Mouse (Mus musculus) G1E (cell line): ENCODE results near the gene Gnpnat1.
A peak's percentile ranks its signal among the peaks of the same experiment; 100 is the strongest.

Experiments
- CTCF ChIP-seq: IDR thresholded peaks from 2 replicates; pipeline ENCODE4 v1.5.1; 2012; ENCODE audit warnings: low read depth, low read length, inconsistent platforms, mixed read lengths
- TAL1 ChIP-seq: conservative IDR thresholded peaks from 2 replicates; pipeline ENCODE4 v1.6.1; 2012; ENCODE audit warnings: low read depth, low read length, inconsistent platforms, mixed read lengths

DNA sequence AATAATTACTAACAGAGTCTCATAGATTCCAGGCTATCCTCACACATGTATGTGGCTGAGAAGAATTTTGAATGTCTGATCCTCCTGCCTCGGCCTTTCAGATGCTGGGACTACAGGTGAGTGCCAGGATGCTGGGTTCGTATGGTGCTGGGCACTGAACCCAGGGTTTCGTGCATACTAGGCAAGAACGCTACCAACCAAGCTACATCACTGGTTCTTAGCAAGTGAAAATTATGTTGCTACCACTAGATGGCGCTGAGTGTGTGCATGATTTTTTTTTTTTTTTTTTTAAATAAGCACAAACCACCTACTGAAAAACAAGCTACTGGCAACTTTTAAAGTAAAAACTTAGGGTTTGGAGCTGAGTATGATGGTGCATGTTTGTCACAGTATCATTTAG lies 18.5 kb upstream of the Gnpnat1 start:
- TF ChIP-seq CTCF (peak; percentile 35; the same call in 1 of the 2 replicates), TAL1 (no peak)
